Mouse (Mus musculus) CH12.LX (cell line): ENCODE measurements around the gene Nr2e3. TPM values are rescaled to one million over a fixed set of nuclear protein-coding genes. Genes with fewer than 3 reads are reported as not detected.

Source experiments
- DNase-seq: peaks from one replicate; pipeline ENCODE4 v3.0.0-alpha.2; 2013; ENCODE audit errors: extremely low read depth
- H3K27ac ChIP-seq: 2 replicates; pipeline ENCODE4 v1.5.1; 2012; ENCODE audit warnings: low read depth, mild to moderate bottlenecking, control low read depth, moderate library complexity; ENCODE audit not compliant: insufficient read depth
- H3K27me3 ChIP-seq: replicated peaks from 2 replicates; pipeline ENCODE3; 2012; ENCODE audit warnings: inconsistent platforms
- H3K36me3 ChIP-seq, 2 experiments: replicated peaks in 1 of 2; 2 replicates each; pipeline versions ENCODE3 to v1.6.1; 2012; ENCODE audit warnings: inconsistent platforms in 1 of 2, low read length in 1 of 2, mild to moderate bottlenecking in 1 of 2, mixed read lengths in 1 of 2, moderate library complexity in 1 of 2; ENCODE audit not compliant: control insufficient read depth in 1 of 2, insufficient read depth in 1 of 2
- H3K4me1 ChIP-seq, 2 experiments: 2 replicates each; pipeline ENCODE4 v1.6.1; 2012; ENCODE audit warnings: inconsistent platforms in 1 of 2, moderate library complexity in 1 of 2; ENCODE audit not compliant: insufficient read depth in 2 of 2, control insufficient read depth in 1 of 2
- H3K4me2 ChIP-seq: 2 replicates; pipeline ENCODE4 v1.6.1; 2012; ENCODE audit warnings: low read depth, mild to moderate bottlenecking, control low read depth; ENCODE audit not compliant: poor library complexity, insufficient read depth, severe bottlenecking
- H3K4me3 ChIP-seq, 3 experiments: fragments of 150-350 bp in 1 of 3; sonication (generic) in 1 of 3; replicated peaks in 1 of 3; 2 replicates each; pipeline versions ENCODE3 to v1.5.1; 2011 to 2012; ENCODE audit warnings: low read depth in 2 of 3, low read length in 2 of 3, mild to moderate bottlenecking in 2 of 3, moderate library complexity in 2 of 3, control low read depth in 1 of 3, improper control_type of control experiment in 1 of 3, inconsistent platforms in 1 of 3, mixed read lengths in 1 of 3; ENCODE audit not compliant: poor library complexity in 1 of 3
- H3K79me2 ChIP-seq: replicated peaks from 2 replicates; pipeline ENCODE4 v1.6.1; 2012; ENCODE audit warnings: mild to moderate bottlenecking, moderate library complexity; ENCODE audit not compliant: control insufficient read depth, poor library complexity, insufficient read depth, severe bottlenecking; ENCODE audit errors: extremely low read depth
- H3K9ac ChIP-seq: 2 replicates; pipeline ENCODE4 v1.6.1; 2012; ENCODE audit warnings: low read depth, mild to moderate bottlenecking, control low read depth, moderate library complexity; ENCODE audit not compliant: insufficient read depth
- H3K9me3 ChIP-seq: replicated peaks from 2 replicates; pipeline ENCODE3; 2012; ENCODE audit warnings: low read length, inconsistent platforms, mixed read lengths
- CHD2 ChIP-seq: IDR thresholded peaks from 2 replicates; pipeline ENCODE4 v1.6.1; 2011; ENCODE audit warnings: low read length, improper control_type of control experiment
- ELF1 ChIP-seq: IDR thresholded peaks from 2 replicates; pipeline ENCODE4 v1.6.1; 2014; ENCODE audit warnings: low read depth, mild to moderate bottlenecking, inconsistent platforms, low read length, improper control_type of control experiment
- ETS1 ChIP-seq: conservative IDR thresholded peaks from 2 replicates; pipeline ENCODE4 v1.6.1; 2012; ENCODE audit warnings: low read depth, mild to moderate bottlenecking, inconsistent platforms, low read length, improper control_type of control experiment, moderate library complexity
- GABPA ChIP-seq: IDR thresholded peaks from 2 replicates; pipeline ENCODE4 v1.6.1; 2012; ENCODE audit warnings: low read depth, low read length, improper control_type of control experiment, inconsistent platforms; ENCODE audit not compliant: insufficient replicate concordance
- IRF4 ChIP-seq: IDR thresholded peaks from 2 replicates; pipeline ENCODE4 v1.6.1; 2014; ENCODE audit warnings: low read depth, mild to moderate bottlenecking, inconsistent platforms, low read length, improper control_type of control experiment
- JUN ChIP-seq: IDR thresholded peaks from 2 replicates; pipeline ENCODE4 v1.6.1; 2011; ENCODE audit warnings: low read depth, mild to moderate bottlenecking, low read length, improper control_type of control experiment, moderate library complexity; ENCODE audit not compliant: insufficient read depth
- MAFK ChIP-seq: IDR thresholded peaks from 2 replicates; pipeline ENCODE4 v1.6.1; 2011; ENCODE audit warnings: low read length, improper control_type of control experiment; ENCODE audit not compliant: insufficient replicate concordance
- MEF2A ChIP-seq: IDR thresholded peaks from 2 replicates; pipeline ENCODE4 v1.6.1; 2014; ENCODE audit warnings: low read depth, mild to moderate bottlenecking, inconsistent platforms, low read length, improper control_type of control experiment, borderline replicate concordance
- MYC ChIP-seq: IDR thresholded peaks from 2 replicates; pipeline ENCODE4 v1.6.1; 2011; ENCODE audit warnings: low read depth, mild to moderate bottlenecking, improper control_type of control experiment, low read length
- NELFE ChIP-seq: IDR thresholded peaks from 2 replicates; pipeline ENCODE4 v1.6.1; 2011; ENCODE audit warnings: low read depth, low read length, improper control_type of control experiment
- POLR2A ChIP-seq: IDR thresholded peaks from 2 replicates; pipeline ENCODE4 v1.6.1; 2011; ENCODE audit warnings: low read depth, mild to moderate bottlenecking, improper control_type of control experiment, low read length
- POLR2AphosphoS2 ChIP-seq: IDR thresholded peaks from 2 replicates; pipeline ENCODE4 v1.6.1; 2011; ENCODE audit warnings: low read depth, low read length, improper control_type of control experiment
- RAD21 ChIP-seq: IDR thresholded peaks from 2 replicates; pipeline ENCODE4 v1.6.1; 2011; ENCODE audit warnings: low read depth, mild to moderate bottlenecking, low read length, improper control_type of control experiment, moderate library complexity
- RCOR1 ChIP-seq: conservative IDR thresholded peaks from 2 replicates; pipeline ENCODE4 v1.6.1; 2012; ENCODE audit warnings: low read depth, mild to moderate bottlenecking, inconsistent platforms, low read length, improper control_type of control experiment
- SIN3A ChIP-seq: IDR thresholded peaks from 2 replicates; pipeline ENCODE4 v1.6.1; 2012; ENCODE audit warnings: low read length, improper control_type of control experiment, inconsistent platforms
- SMC3 ChIP-seq: IDR thresholded peaks from 2 replicates; pipeline ENCODE4 v1.6.1; 2011; ENCODE audit warnings: low read depth, low read length, improper control_type of control experiment
- TBP ChIP-seq: conservative IDR thresholded peaks from 2 replicates; pipeline ENCODE4 v1.6.1; 2011; ENCODE audit warnings: low read depth, low read length, improper control_type of control experiment
- TCF12 ChIP-seq: IDR thresholded peaks from 2 replicates; pipeline ENCODE4 v1.6.1; 2014; ENCODE audit warnings: low read depth, mild to moderate bottlenecking, inconsistent platforms, low read length, improper control_type of control experiment
- UBTF ChIP-seq: IDR thresholded peaks from 2 replicates; pipeline ENCODE4 v1.6.1; 2012; ENCODE audit warnings: low read depth, mild to moderate bottlenecking, inconsistent platforms, low read length, improper control_type of control experiment, moderate library complexity
- ZKSCAN1 ChIP-seq: IDR thresholded peaks from 2 replicates; pipeline ENCODE4 v1.6.1; 2012; ENCODE audit warnings: low read depth, inconsistent platforms, low read length, improper control_type of control experiment, borderline replicate concordance
- ZNF384 ChIP-seq: IDR thresholded peaks from 2 replicates; pipeline ENCODE4 v1.6.1; 2012; ENCODE audit warnings: low read depth, low read length, improper control_type of control experiment, inconsistent platforms
- dilution Hi-C: fragments of 300-500 bp; cut with MboI; formaldehyde crosslinking; loops from 2 replicates; pipeline ENCODE4 v1.14.3; 2020; ENCODE audit warnings: low sequenced_read_pairs; ENCODE audit not compliant: extremely low pct_unique_long_range_greater_than_20kb, extremely low pct_ligation_motif_present
- in situ Hi-C: fragments of 300-500 bp; cut with MboI; formaldehyde crosslinking; loops from 3 replicates; pipeline ENCODE4 v1.14.3; 2019; ENCODE audit warnings: low sequenced_read_pairs, low pct_ligation_motif_present, low pct_unique_long_range_greater_than_20kb, mixed read lengths
- polyA plus RNA-seq: library from polyadenylated mRNA; unstranded; fragments of >175 nt; gene quantifications from 2 replicates; pipeline ENCODE4 v1.2.1, GENCODE M21; 2012; ENCODE audit warnings: low read depth; ENCODE audit not compliant: insufficient read length
- total RNA-seq, 2 experiments: library from RNA; depleted of rRNA; stranded (reverse); fragments of 300-350 nt in 1 of 2; fragments of >200 nt in 1 of 2; gene quantifications; 2 replicates each; pipeline ENCODE4 v1.2.3; 2012 to 2014

Gene Nr2e3
- total and polyA plus RNA-seq, 3 experiments: 0.13 TPM; not detected in 2

GRCm38 (mm10) chr9:59997725-59998124, 37.3 kb upstream of the Nr2e3 start:
- in situ Hi-C loops: no loop called here

GRCm38 (mm10) chr9:59991407-59991806, 30.9 kb upstream of the Nr2e3 start:
- Histone ChIP-seq H3K9me3 (no peaks in the 10 kb centered on the region), H3K4me2 (no peak overlapping the region), H3K4me3 (no peak overlapping the region), H3K9ac (no peak overlapping the region), H3K36me3 (no peaks in the 10 kb centered on the region)
- dilution Hi-C loops: no loop called here
- in situ Hi-C loops: no loop called here
- TF ChIP-seq RAD21 (no peak), ELF1 (no peak), GABPA (no peak), TCF12 (no peak), ZNF384 (no peak), CHD2 (no peak), NELFE (no peak), JUN (no peak), UBTF (no peak), SMC3 (no peak), SIN3A (no peak), MAFK (no peak), RCOR1 (no peak), POLR2AphosphoS2 (no peak), ZKSCAN1 (no peak), MEF2A (no peak), IRF4 (no peak)
- TF ChIP-seq, all 38 proteins: peak for 0
- Histone ChIP-seq H3K4me1 (no peaks in the 10 kb centered on the region; a peak in 1 of 4 replicates), H3K79me2 (no peaks in the 10 kb centered on the region), H3K27ac (no peak overlapping the region), H3K27me3 (no peaks in the 10 kb centered on the region)
- no peak for DNase-seq

More at GRCm38 (mm10) chr9:59997725-59998124, 37.3 kb upstream of the Nr2e3 start:
- Histone ChIP-seq H3K4me3 (no peak overlapping the region), H3K9me3 (no peaks in the 10 kb centered on the region), H3K36me3 (no peaks in the 10 kb centered on the region), H3K4me2 (no peak overlapping the region), H3K4me1 (no peaks in the 10 kb centered on the region), H3K9ac (no peak overlapping the region), H3K27me3 (no peaks in the 10 kb centered on the region), H3K79me2 (no peaks in the 10 kb centered on the region), H3K27ac (no peak overlapping the region)
- TF ChIP-seq NELFE (no peak), MYC (no peak), JUN (no peak), SMC3 (no peak), POLR2AphosphoS2 (no peak), CHD2 (no peak), TBP (no peak), UBTF (no peak), MEF2A (no peak), ZNF384 (no peak), ETS1 (no peak), POLR2A (no peak)
- DNase-seq: no peak
- dilution Hi-C loops: no loop called here
